Mouse (Mus musculus) spleen, embryonic (tissue): ENCODE measurements at regions not wholly inside any gene's neighbourhood (a gene's known extent, or its start where the extent isn't known, plus 50 kb on each side); places are given as distances from the start of the nearest gene placed in this dataset.

ENCODE experiments used
- CTCF ChIA-PET: fragments of 350-600 bp; sonication (Branson Sonifier 250); formaldehyde crosslinking; loops from one replicate; lab custom pipeline; 2022; lab: Charles Lee

GRCm38 (mm10) chr12:46138646-46139045 is 680.1 kb downstream of the Nova1 start:
- CTCF ChIA-PET, result no interaction called here

DNA sequence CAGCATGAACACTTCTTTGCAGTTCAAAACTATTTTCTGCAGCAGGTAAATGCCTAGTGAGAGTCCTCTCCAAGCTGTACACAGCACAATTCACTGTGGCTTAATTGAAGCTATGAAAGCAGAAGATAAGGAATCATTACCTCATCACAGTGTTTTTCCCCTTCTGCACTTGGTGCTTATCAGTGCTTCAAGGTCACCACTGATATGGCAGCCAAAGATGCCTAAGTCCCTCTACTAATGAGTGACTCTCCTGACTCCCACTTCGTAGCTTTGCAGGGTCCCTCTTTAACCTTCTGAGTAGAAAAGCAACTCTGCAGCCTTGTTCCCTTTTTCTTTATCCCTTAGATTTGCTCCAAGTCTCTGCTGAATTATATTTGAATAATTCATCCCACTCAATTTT is 692.9 kb downstream of the Nova1 start:
- CTCF ChIA-PET, result no interaction called here

DNA sequence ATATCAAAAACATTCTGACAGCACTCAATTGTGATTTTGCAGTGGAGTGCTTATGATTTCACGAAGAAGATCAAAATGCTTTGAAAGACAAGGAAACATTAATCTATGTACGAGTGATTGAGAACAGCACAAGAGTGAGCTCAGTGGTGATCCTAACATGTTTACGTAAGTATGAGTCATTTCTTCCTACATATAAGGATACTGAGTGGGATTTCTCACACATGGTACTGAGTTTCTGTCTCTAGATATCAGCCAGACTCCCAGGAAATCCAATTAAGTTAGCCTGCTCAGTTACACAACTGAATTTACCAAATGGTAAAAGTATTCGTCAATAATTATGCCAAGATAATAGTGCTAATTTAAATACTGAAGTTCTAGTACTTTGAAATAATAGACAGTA is 707.4 kb downstream of the Nova1 start:
- CTCF ChIA-PET, result no interaction called here

DNA sequence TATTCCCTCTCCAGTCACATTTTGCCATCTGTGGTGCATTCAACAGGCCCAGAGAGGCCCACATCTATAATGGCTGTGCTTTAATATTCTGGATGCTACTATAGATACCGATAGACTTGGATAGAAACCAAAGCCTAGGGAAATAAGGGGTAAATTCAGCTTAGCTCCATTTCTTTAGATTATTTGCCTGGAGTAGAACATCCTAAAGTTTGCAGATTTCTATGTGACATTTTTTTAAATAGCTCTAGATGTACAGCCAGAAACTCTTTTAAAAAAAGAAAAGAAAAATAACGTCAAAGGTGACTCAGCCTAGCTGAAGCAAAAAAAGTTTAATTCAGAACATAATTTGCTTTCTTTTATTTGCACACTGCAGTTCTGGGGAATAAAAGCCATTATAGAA is 735.4 kb downstream of the Nova1 start:
- CTCF ChIA-PET, result no interaction called here

DNA sequence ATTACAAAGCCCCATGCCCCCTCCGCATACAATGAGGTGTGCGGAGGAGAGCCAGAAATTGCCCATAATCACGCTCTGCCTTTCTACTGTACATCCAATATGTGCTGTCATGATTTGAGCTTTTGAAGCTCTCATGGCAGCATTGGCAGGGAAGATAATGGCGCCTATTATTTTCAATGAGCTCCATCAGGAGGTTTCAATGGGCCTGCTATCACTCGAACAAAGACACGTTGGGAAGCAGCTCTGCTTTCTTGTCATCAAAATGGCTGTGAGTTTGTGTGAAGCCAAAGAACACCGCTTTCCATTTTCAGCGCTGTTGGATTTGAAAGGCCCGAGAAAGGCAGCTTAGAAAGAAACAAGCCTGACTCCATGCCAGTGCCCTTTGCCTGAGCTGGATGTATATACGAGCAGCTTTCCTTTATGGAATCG is 742.9 kb downstream of the Nova1 start:
- CTCF ChIA-PET, result no interaction called here

DNA sequence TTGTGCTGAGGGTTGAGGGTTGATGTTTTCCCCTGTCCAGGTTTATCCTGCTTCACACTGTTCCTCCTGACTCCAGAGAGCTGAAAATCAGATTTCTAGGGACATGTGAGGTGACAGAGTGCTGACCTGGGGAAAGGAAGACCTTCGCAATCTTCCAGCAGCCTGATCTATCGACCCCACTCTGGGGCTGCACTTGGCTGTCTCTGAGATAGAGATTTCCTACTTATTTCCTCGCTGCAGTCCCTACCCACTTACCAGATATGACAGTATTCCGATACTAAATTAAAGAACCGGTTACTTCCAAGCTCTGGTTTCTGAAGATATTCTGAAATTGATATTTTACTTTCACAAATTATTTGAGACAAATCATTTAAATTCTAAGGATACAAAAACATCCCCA is 743.4 kb downstream of the Nova1 start:
- CTCF ChIA-PET, result no interaction called here

- CTCF ChIA-PET, result no interaction called here
Measured at GRCm38 (mm10) chr12:46066896-46067295, 751.8 kb downstream of the Nova1 start.

- CTCF ChIA-PET, result no interaction called here
Measured at GRCm38 (mm10) chr12:46040626-46041025, 778.1 kb downstream of the Nova1 start.

GRCm38 (mm10) chr12:46040216-46040615 is 778.5 kb downstream of the Nova1 start:
- CTCF ChIA-PET, result no interaction called here

DNA sequence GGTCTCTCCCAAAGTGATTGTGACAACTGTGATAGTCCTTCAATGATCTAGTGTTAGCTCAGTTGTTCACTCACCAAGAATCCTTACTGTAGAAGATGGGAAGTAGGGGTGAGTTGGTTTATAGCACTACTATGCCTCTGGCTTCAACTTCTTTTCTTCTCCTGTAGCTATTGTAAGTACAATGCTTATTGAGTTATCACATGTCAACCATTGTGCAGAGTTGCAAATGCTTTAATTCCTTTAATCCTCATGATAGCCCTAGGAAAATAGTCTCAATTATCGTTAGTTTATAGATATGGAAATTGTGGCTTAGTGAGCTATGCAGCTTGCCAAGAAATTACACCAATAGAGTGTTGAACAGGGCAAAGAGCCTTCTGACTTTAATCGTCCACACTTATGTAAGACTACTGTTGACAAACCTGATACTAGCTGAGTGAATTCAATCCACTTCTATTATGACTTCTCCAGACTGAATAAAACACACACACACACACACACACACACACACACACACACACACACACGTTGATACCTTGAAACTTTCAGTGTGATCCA is 782.1 kb downstream of the Nova1 start:
- CTCF ChIA-PET, result no interaction called here

GRCm38 (mm10) chr12:46025266-46025665 is 793.5 kb downstream of the Nova1 start:
- CTCF ChIA-PET, result no interaction called here

DNA sequence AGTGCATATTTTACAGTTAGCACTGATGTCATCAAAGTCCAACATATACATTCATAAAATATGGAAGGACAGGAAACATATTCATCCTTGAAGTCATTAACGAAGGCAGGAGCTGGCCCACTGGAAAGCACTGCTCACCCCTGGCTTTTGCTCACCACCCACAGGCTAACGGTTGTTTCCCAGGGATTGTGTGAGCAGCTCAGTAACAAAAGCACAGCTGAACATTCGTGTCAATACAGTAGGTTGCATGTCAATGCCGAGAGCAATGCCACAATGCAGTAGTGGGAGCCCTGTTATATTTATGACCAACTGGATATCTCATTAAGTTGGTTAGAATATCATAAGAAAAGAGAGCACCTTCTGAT is 797.2 kb downstream of the Nova1 start:
- CTCF ChIA-PET, result no interaction called here

GRCm38 (mm10) chr12:46020835-46021545 is 797.7 kb downstream of the Nova1 start:
- CTCF ChIA-PET, result no interaction called here

GRCm38 (mm10) chr12:45977691-45978414 is 840.9 kb downstream of the Nova1 start:
- CTCF ChIA-PET, result no interaction called here

- CTCF ChIA-PET, result no interaction called here
Measured at GRCm38 (mm10) chr12:45975780-45976179, 842.9 kb downstream of the Nova1 start.

GRCm38 (mm10) chr12:45970472-45970871 is 848.3 kb downstream of the Nova1 start:
- CTCF ChIA-PET, result no interaction called here

- CTCF ChIA-PET, result no interaction called here
Measured at GRCm38 (mm10) chr12:45969881-45970280, 848.8 kb downstream of the Nova1 start.

- CTCF ChIA-PET, result no interaction called here
Measured at GRCm38 (mm10) chr12:45946918-45947317, 871.8 kb downstream of the Nova1 start.

- CTCF ChIA-PET, result no interaction called here
Measured at GRCm38 (mm10) chr12:45944464-45944863, 870.0 kb upstream of the Stxbp6 start.

- CTCF ChIA-PET, result interaction anchor here (0.5 kb wide), 1 partner anchor 1192 kb away, joined by 3 read pairs; no protein-coding TSS in a partner anchor
Measured at GRCm38 (mm10) chr12:45942402-45942801, 867.9 kb upstream of the Stxbp6 start.

DNA sequence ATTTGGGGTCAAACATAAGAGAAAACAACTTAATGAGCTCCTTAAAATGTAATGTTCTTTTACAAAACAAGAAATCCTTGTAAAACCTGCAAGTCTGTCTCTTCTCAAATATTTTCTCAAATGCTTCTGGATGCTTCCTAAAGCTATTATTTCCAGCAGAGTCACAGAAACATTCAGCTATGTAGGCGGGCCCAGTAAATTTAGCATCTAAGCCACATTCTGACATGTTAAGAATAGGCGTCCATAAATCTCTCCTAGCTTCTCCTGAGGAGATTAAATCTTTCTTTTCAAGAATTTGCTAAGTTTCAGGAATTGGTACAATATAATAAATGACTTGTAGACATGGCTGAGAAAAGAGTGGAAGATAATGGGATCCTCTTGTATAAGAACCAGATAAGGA is 858.9 kb upstream of the Stxbp6 start:
- CTCF ChIA-PET, result no interaction called here

DNA sequence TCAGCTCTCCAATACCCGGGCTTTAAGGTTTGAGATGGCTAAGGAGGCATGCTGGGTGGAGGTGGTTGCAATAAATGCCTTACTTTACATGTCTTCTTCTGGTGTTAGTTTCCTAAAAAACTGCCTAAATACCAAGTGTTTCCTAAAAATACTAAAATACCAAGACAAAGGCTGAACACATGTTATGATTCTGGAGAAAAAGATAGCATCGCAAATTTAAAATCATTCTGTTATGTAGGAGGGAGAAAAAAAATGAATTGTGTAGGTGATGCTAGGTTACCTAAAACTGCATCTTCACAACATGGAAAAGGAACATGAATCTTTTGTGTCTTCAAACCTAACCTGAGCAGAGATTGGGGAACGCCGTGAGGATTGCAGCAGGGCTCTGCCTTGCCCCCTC is 857.7 kb upstream of the Stxbp6 start:
- CTCF ChIA-PET, result no interaction called here

GRCm38 (mm10) chr12:45929760-45930150 is 855.2 kb upstream of the Stxbp6 start:
- CTCF ChIA-PET, result no interaction called here
